Mouse (Mus musculus) heart, embryonic 16.5 days (tissue): ENCODE data around the gene Sft2d1. TPM values are rescaled to one million over a fixed set of nuclear protein-coding genes. Genes with fewer than 3 reads are reported as not detected.

ENCODE experiments used
- polyA plus RNA-seq: library from polyadenylated mRNA; unstranded; fragments of >200 nt; fragmentation: Nextera tagmentation; extraction: Ambion mirVana; gene quantifications from 2 replicates; pipeline ENCODE4 v1.2.1, GENCODE M21; 2015

The Sft2d1 gene
- polyA plus RNA-seq, 1 experiment from 2014 or later: 53.6 TPM

Other genes starting within 250 kb of the Sft2d1 start
- not detected in 2 replicates for gene Gm49673, start 163.3 kb upstream of the Sft2d1 start, polyA plus RNA-seq
- 31.0 and 33.9 TPM in 2 replicates for gene Rnaset2a, start 163.0 kb upstream of the Sft2d1 start, polyA plus RNA-seq
- gene Fgfr1op, start 145.6 kb upstream of the Sft2d1 start, polyA plus RNA-seq: 27.4 and 31.0 TPM in 2 replicates
- gene Ccr6, start 75.1 kb upstream of the Sft2d1 start, polyA plus RNA-seq: 0.46 and 0.64 TPM in 2 replicates
- gene Mpc1, start 28.2 kb upstream of the Sft2d1 start, polyA plus RNA-seq: 335 and 353 TPM in 2 replicates
- 0.21 and 0.30 TPM in 2 replicates for gene Prr18, start 26.4 kb downstream of the Sft2d1 start, polyA plus RNA-seq
- 1.3 and 2.3 TPM in 2 replicates for gene T2, start 44.9 kb downstream of the Sft2d1 start, polyA plus RNA-seq
- gene T, start 123.3 kb downstream of the Sft2d1 start, polyA plus RNA-seq: 0.16 and 0.35 TPM in 2 replicates
- 1.1 and 1.9 TPM in 2 replicates for gene Pde10a, start 214.3 kb downstream of the Sft2d1 start, polyA plus RNA-seq